Mouse (Mus musculus) CH12.LX (cell line): ENCODE measurements at regions not wholly inside any gene's neighbourhood (a gene's known extent, or its start where the extent isn't known, plus 50 kb on each side); places are given as distances from the start of the nearest gene placed in this dataset.

Experiments used
- DNase-seq: peaks from one replicate; pipeline ENCODE4 v3.0.0-alpha.2; 2013; ENCODE audit errors: extremely low read depth
- H3K27ac ChIP-seq: 2 replicates; pipeline ENCODE4 v1.5.1; 2012; ENCODE audit warnings: low read depth, mild to moderate bottlenecking, control low read depth, moderate library complexity; ENCODE audit not compliant: insufficient read depth
- H3K27me3 ChIP-seq: replicated peaks from 2 replicates; pipeline ENCODE3; 2012; ENCODE audit warnings: inconsistent platforms
- H3K36me3 ChIP-seq, 2 experiments: replicated peaks in 1 of 2; 2 replicates each; pipeline versions ENCODE3 to v1.6.1; 2012; ENCODE audit warnings: inconsistent platforms in 1 of 2, low read length in 1 of 2, mild to moderate bottlenecking in 1 of 2, mixed read lengths in 1 of 2, moderate library complexity in 1 of 2; ENCODE audit not compliant: control insufficient read depth in 1 of 2, insufficient read depth in 1 of 2
- H3K4me1 ChIP-seq, 2 experiments: 2 replicates each; pipeline ENCODE4 v1.6.1; 2012; ENCODE audit warnings: inconsistent platforms in 1 of 2, moderate library complexity in 1 of 2; ENCODE audit not compliant: insufficient read depth in 2 of 2, control insufficient read depth in 1 of 2
- H3K4me2 ChIP-seq: 2 replicates; pipeline ENCODE4 v1.6.1; 2012; ENCODE audit warnings: low read depth, mild to moderate bottlenecking, control low read depth; ENCODE audit not compliant: poor library complexity, insufficient read depth, severe bottlenecking
- H3K4me3 ChIP-seq, 3 experiments: fragments of 150-350 bp in 1 of 3; sonication (generic) in 1 of 3; replicated peaks in 1 of 3; 2 replicates each; pipeline versions ENCODE3 to v1.5.1; 2011 to 2012; ENCODE audit warnings: low read depth in 2 of 3, low read length in 2 of 3, mild to moderate bottlenecking in 2 of 3, moderate library complexity in 2 of 3, control low read depth in 1 of 3, improper control_type of control experiment in 1 of 3, inconsistent platforms in 1 of 3, mixed read lengths in 1 of 3; ENCODE audit not compliant: poor library complexity in 1 of 3
- H3K79me2 ChIP-seq: replicated peaks from 2 replicates; pipeline ENCODE4 v1.6.1; 2012; ENCODE audit warnings: mild to moderate bottlenecking, moderate library complexity; ENCODE audit not compliant: control insufficient read depth, poor library complexity, insufficient read depth, severe bottlenecking; ENCODE audit errors: extremely low read depth
- H3K9ac ChIP-seq: 2 replicates; pipeline ENCODE4 v1.6.1; 2012; ENCODE audit warnings: low read depth, mild to moderate bottlenecking, control low read depth, moderate library complexity; ENCODE audit not compliant: insufficient read depth
- H3K9me3 ChIP-seq: replicated peaks from 2 replicates; pipeline ENCODE3; 2012; ENCODE audit warnings: low read length, inconsistent platforms, mixed read lengths
- CHD1 ChIP-seq: IDR thresholded peaks from 2 replicates; pipeline ENCODE4 v1.6.1; 2012; ENCODE audit warnings: low read depth, low read length, improper control_type of control experiment, inconsistent platforms
- CHD2 ChIP-seq: IDR thresholded peaks from 2 replicates; pipeline ENCODE4 v1.6.1; 2011; ENCODE audit warnings: low read length, improper control_type of control experiment
- CTCF ChIP-seq, 2 experiments: IDR thresholded peaks in 1 of 2; conservative IDR thresholded peaks in 1 of 2; 2 replicates each; pipeline ENCODE4 v1.5.1; 2011 to 2012; ENCODE audit warnings: low read depth in 2 of 2, low read length in 2 of 2, improper control_type of control experiment in 1 of 2, inconsistent platforms in 1 of 2, mild to moderate bottlenecking in 1 of 2, moderate library complexity in 1 of 2
- E2F4 ChIP-seq: IDR thresholded peaks from 2 replicates; pipeline ENCODE4 v1.6.1; 2011; ENCODE audit warnings: low read depth, low read length, improper control_type of control experiment; ENCODE audit not compliant: insufficient replicate concordance
- ELF1 ChIP-seq: IDR thresholded peaks from 2 replicates; pipeline ENCODE4 v1.6.1; 2014; ENCODE audit warnings: low read depth, mild to moderate bottlenecking, inconsistent platforms, low read length, improper control_type of control experiment
- EP300 ChIP-seq: IDR thresholded peaks from 2 replicates; pipeline ENCODE4 v1.6.1; 2011; ENCODE audit warnings: low read length, improper control_type of control experiment
- ETS1 ChIP-seq: conservative IDR thresholded peaks from 2 replicates; pipeline ENCODE4 v1.6.1; 2012; ENCODE audit warnings: low read depth, mild to moderate bottlenecking, inconsistent platforms, low read length, improper control_type of control experiment, moderate library complexity
- GABPA ChIP-seq: IDR thresholded peaks from 2 replicates; pipeline ENCODE4 v1.6.1; 2012; ENCODE audit warnings: low read depth, low read length, improper control_type of control experiment, inconsistent platforms; ENCODE audit not compliant: insufficient replicate concordance
- HCFC1 ChIP-seq: IDR thresholded peaks from 2 replicates; pipeline ENCODE4 v1.6.1; 2012; ENCODE audit warnings: low read depth, mild to moderate bottlenecking, inconsistent platforms, low read length, improper control_type of control experiment
- IRF4 ChIP-seq: IDR thresholded peaks from 2 replicates; pipeline ENCODE4 v1.6.1; 2014; ENCODE audit warnings: low read depth, mild to moderate bottlenecking, inconsistent platforms, low read length, improper control_type of control experiment
- JUN ChIP-seq: IDR thresholded peaks from 2 replicates; pipeline ENCODE4 v1.6.1; 2011; ENCODE audit warnings: low read depth, mild to moderate bottlenecking, low read length, improper control_type of control experiment, moderate library complexity; ENCODE audit not compliant: insufficient read depth
- JUND ChIP-seq: conservative IDR thresholded peaks from 2 replicates; pipeline ENCODE4 v1.6.1; 2011; ENCODE audit warnings: low read depth, low read length, improper control_type of control experiment
- KAT2A ChIP-seq: IDR thresholded peaks from 2 replicates; pipeline ENCODE4 v1.6.1; 2012; ENCODE audit warnings: low read length, improper control_type of control experiment, inconsistent platforms; ENCODE audit not compliant: insufficient replicate concordance
- MAFK ChIP-seq: IDR thresholded peaks from 2 replicates; pipeline ENCODE4 v1.6.1; 2011; ENCODE audit warnings: low read length, improper control_type of control experiment; ENCODE audit not compliant: insufficient replicate concordance
- MAX ChIP-seq: IDR thresholded peaks from 2 replicates; pipeline ENCODE4 v1.6.1; 2011; ENCODE audit warnings: low read length, improper control_type of control experiment
- MAZ ChIP-seq: IDR thresholded peaks from 2 replicates; pipeline ENCODE4 v1.6.1; 2012; ENCODE audit warnings: low read depth, mild to moderate bottlenecking, inconsistent platforms, low read length, improper control_type of control experiment, moderate library complexity
- MXI1 ChIP-seq: IDR thresholded peaks from 2 replicates; pipeline ENCODE4 v1.6.1; 2011; ENCODE audit warnings: mild to moderate bottlenecking, low read depth, low read length, improper control_type of control experiment
- NELFE ChIP-seq: IDR thresholded peaks from 2 replicates; pipeline ENCODE4 v1.6.1; 2011; ENCODE audit warnings: low read depth, low read length, improper control_type of control experiment
- NRF1 ChIP-seq: IDR thresholded peaks from 2 replicates; pipeline ENCODE4 v1.6.1; 2014; ENCODE audit warnings: low read depth, mild to moderate bottlenecking, inconsistent platforms, low read length, improper control_type of control experiment, moderate library complexity
- POLR2A ChIP-seq: IDR thresholded peaks from 2 replicates; pipeline ENCODE4 v1.6.1; 2011; ENCODE audit warnings: low read depth, mild to moderate bottlenecking, improper control_type of control experiment, low read length
- RCOR1 ChIP-seq: conservative IDR thresholded peaks from 2 replicates; pipeline ENCODE4 v1.6.1; 2012; ENCODE audit warnings: low read depth, mild to moderate bottlenecking, inconsistent platforms, low read length, improper control_type of control experiment
- SIN3A ChIP-seq: IDR thresholded peaks from 2 replicates; pipeline ENCODE4 v1.6.1; 2012; ENCODE audit warnings: low read length, improper control_type of control experiment, inconsistent platforms
- SMC3 ChIP-seq: IDR thresholded peaks from 2 replicates; pipeline ENCODE4 v1.6.1; 2011; ENCODE audit warnings: low read depth, low read length, improper control_type of control experiment
- TBP ChIP-seq: conservative IDR thresholded peaks from 2 replicates; pipeline ENCODE4 v1.6.1; 2011; ENCODE audit warnings: low read depth, low read length, improper control_type of control experiment
- TCF12 ChIP-seq: IDR thresholded peaks from 2 replicates; pipeline ENCODE4 v1.6.1; 2014; ENCODE audit warnings: low read depth, mild to moderate bottlenecking, inconsistent platforms, low read length, improper control_type of control experiment
- UBTF ChIP-seq: IDR thresholded peaks from 2 replicates; pipeline ENCODE4 v1.6.1; 2012; ENCODE audit warnings: low read depth, mild to moderate bottlenecking, inconsistent platforms, low read length, improper control_type of control experiment, moderate library complexity
- USF1 ChIP-seq: IDR thresholded peaks from 2 replicates; pipeline ENCODE4 v1.6.1; 2014; ENCODE audit warnings: low read depth, mild to moderate bottlenecking, inconsistent platforms, low read length, improper control_type of control experiment
- USF2 ChIP-seq: conservative IDR thresholded peaks from 2 replicates; pipeline ENCODE4 v1.6.1; 2011; ENCODE audit warnings: low read depth, low read length, improper control_type of control experiment
- ZKSCAN1 ChIP-seq: IDR thresholded peaks from 2 replicates; pipeline ENCODE4 v1.6.1; 2012; ENCODE audit warnings: low read depth, inconsistent platforms, low read length, improper control_type of control experiment, borderline replicate concordance
- ZMIZ1 ChIP-seq: IDR thresholded peaks from 2 replicates; pipeline ENCODE4 v1.6.1; 2012; ENCODE audit warnings: low read depth, mild to moderate bottlenecking, inconsistent platforms, low read length, improper control_type of control experiment
- dilution Hi-C: fragments of 300-500 bp; cut with MboI; formaldehyde crosslinking; loops from 2 replicates; pipeline ENCODE4 v1.14.3; 2020; ENCODE audit warnings: low sequenced_read_pairs; ENCODE audit not compliant: extremely low pct_unique_long_range_greater_than_20kb, extremely low pct_ligation_motif_present
- in situ Hi-C: fragments of 300-500 bp; cut with MboI; formaldehyde crosslinking; loops from 3 replicates; pipeline ENCODE4 v1.14.3; 2019; ENCODE audit warnings: low sequenced_read_pairs, low pct_ligation_motif_present, low pct_unique_long_range_greater_than_20kb, mixed read lengths

DNA sequence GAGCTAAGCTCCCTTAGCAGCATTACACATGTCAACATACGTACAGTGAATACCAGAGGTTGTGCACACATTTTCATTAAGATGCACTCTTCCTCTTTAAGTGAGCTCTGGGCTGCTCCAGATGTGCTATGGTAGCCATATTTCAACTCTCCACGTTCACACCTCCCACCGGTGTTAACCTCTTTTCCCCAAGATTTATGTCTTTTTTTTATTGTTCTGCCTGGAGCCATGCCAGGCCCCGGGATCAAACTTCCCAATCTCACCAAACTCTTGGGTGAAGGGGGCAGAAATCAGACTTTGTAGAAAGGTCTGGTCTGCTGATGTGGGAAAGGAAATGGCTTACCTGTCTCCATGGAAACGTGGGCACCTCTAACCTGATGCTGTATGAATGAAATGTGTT is 754.0 kb upstream of the Sox9 start:
- TF ChIP-seq JUN (no peak), EP300 (no peak), HCFC1 (no peak), USF2 (no peak), ZMIZ1 (no peak)
- Histone ChIP-seq H3K9me3 (peaks cover 10% of the 10 kb centered on the region), H3K9ac (no peak overlapping the region), H3K4me2 (no peak overlapping the region), H3K4me3 (no peak overlapping the region), H3K36me3 (no peaks in the 10 kb centered on the region), H3K27me3 (no peaks in the 10 kb centered on the region), H3K4me1 (no peaks in the 10 kb centered on the region), H3K27ac (no peak overlapping the region), H3K79me2 (no peaks in the 10 kb centered on the region)
- no peak for DNase-seq
- dilution Hi-C loops (no loop called here), in situ Hi-C loops (no loop called here)

DNA sequence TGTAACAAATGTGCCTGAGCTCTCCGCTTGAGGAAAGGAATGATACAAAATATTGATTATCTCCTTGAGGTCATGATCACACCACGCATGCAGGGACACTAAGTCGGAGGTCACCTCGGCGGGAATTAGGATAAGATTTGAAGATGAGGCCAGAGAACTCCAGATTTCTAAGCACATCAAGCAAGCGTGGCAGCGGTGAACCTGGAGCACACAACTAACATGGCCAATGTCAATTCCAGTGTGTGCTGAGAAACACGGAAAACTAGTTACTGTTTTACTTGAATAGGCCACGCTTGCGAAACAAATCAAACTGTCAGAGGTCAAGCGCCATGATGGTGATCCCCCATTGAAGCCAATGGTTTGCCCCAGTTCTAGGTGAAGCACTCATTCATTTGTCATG is 743.3 kb upstream of the Sox9 start:
- in situ Hi-C loops = no loop called here

DNA sequence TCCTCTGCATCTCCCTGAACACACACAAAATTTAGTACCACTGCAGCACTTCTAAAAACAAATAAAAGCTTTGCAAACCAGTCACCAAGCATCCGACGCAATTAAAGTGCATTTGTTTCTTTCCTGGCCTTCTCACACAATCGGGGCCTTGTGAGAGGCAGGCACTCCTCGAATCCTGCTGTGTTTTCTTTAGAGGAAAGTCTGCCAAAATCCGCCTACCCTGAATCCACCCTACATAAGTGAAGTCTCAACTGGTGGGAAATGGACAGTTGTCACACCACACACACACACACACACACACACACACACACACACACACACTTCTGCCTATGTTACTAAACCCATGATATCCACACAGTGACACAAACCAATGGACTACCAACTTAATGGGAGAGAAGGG is 737.6 kb upstream of the Sox9 start:
- Histone ChIP-seq H3K9me3 (peaks cover 26% of the 10 kb centered on the region), H3K4me1 (no peaks in the 10 kb centered on the region), H3K4me2 (no peak overlapping the region), H3K4me3 (no peak overlapping the region), H3K27ac (no peak overlapping the region), H3K27me3 (no peaks in the 10 kb centered on the region), H3K9ac (no peak overlapping the region), H3K79me2 (no peaks in the 10 kb centered on the region), H3K36me3 (no peaks in the 10 kb centered on the region)
- DNase-seq = no peak
- dilution Hi-C loops = no loop called here
- no peak for TF ChIP-seq IRF4
- TF ChIP-seq TCF12 = no peak
- TF ChIP-seq KAT2A = no peak
- TF ChIP-seq CHD1 = no peak
- no peak for TF ChIP-seq SMC3
- TF ChIP-seq SIN3A = no peak
- no peak for TF ChIP-seq EP300
- no peak for TF ChIP-seq CTCF (conservative IDR thresholded peaks at IDR 0.05 in 1 of 2, IDR thresholded peaks at IDR 0.05 in 1 of 2; ENCODE audit: low read depth in 2 of 2, low read length in 2 of 2)
- no peak for TF ChIP-seq MAZ
- no peak for TF ChIP-seq HCFC1
- TF ChIP-seq UBTF = no peak
- TF ChIP-seq ZKSCAN1 = no peak
- TF ChIP-seq ELF1 = no peak
- no peak for TF ChIP-seq MAX
- TF ChIP-seq MXI1 = no peak
- TF ChIP-seq ETS1 = no peak
- TF ChIP-seq GABPA = no peak
- no peak for TF ChIP-seq ZMIZ1
- TF ChIP-seq, all 38 proteins: peak for 0
- in situ Hi-C loops = no loop called here

More for the DNA sequence above, 743.3 kb upstream of the Sox9 start:
- Histone ChIP-seq H3K4me2 (no peak overlapping the region), H3K27me3 (no peaks in the 10 kb centered on the region), H3K9ac (no peak overlapping the region), H3K9me3 (peaks cover 16% of the 10 kb centered on the region), H3K4me1 (no peaks in the 10 kb centered on the region), H3K36me3 (no peaks in the 10 kb centered on the region), H3K79me2 (no peaks in the 10 kb centered on the region), H3K4me3 (no peak overlapping the region), H3K27ac (no peak overlapping the region)
- dilution Hi-C loops = no loop called here
- no peak for TF ChIP-seq NRF1
- TF ChIP-seq E2F4 = no peak
- no peak for TF ChIP-seq MAX
- no peak for TF ChIP-seq CHD2
- TF ChIP-seq POLR2A = no peak
- no peak for TF ChIP-seq USF1
- no peak for TF ChIP-seq TBP
- no peak for TF ChIP-seq JUND
- TF ChIP-seq JUN = no peak
- TF ChIP-seq NELFE = no peak
- no peak for TF ChIP-seq EP300
- TF ChIP-seq MAZ = no peak
- TF ChIP-seq ETS1 = no peak
- no peak for TF ChIP-seq MAFK
- no peak for TF ChIP-seq TCF12
- TF ChIP-seq RCOR1 = no peak
- DNase-seq = no peak
